Mouse (Mus musculus) MEL (cell line): ENCODE data around the gene Nup153. TPM values are rescaled to one million over a fixed set of nuclear protein-coding genes. Genes with fewer than 3 reads are reported as not detected.

Source experiments
- DNase-seq: peaks from one replicate; pipeline ENCODE4 v3.0.0; 2011; ENCODE audit warnings: low read depth, low spot score
- H3K27ac ChIP-seq: 2 replicates; pipeline ENCODE4 v1.5.1; 2012; ENCODE audit warnings: low read depth, mild to moderate bottlenecking, control low read depth, low read length, moderate library complexity; ENCODE audit not compliant: control insufficient read depth
- H3K27me3 ChIP-seq, 2 experiments: fragments of 150-350 bp in 1 of 2; sonication (generic) in 1 of 2; 2 replicates each; pipeline ENCODE4 v1.6.1; 2012; ENCODE audit warnings: low read length in 2 of 2, mild to moderate bottlenecking in 2 of 2, improper control_type of control experiment in 1 of 2, moderate library complexity in 1 of 2; ENCODE audit not compliant: insufficient read depth in 2 of 2, control insufficient read depth in 1 of 2
- H3K36me3 ChIP-seq, 2 experiments: 2 replicates each; pipeline ENCODE4 v1.6.1; 2012 to 2014; ENCODE audit warnings: low read length in 2 of 2, improper control_type of control experiment in 1 of 2, inconsistent platforms in 1 of 2, mild to moderate bottlenecking in 1 of 2; ENCODE audit not compliant: insufficient read depth in 2 of 2, control insufficient read depth in 1 of 2
- H3K4me1 ChIP-seq, 2 experiments: fragments of 150-350 bp in 1 of 2; sonication (generic) in 1 of 2; 2 replicates each; pipeline ENCODE4 v1.6.1; 2012; ENCODE audit warnings: low read length in 2 of 2, improper control_type of control experiment in 1 of 2, mild to moderate bottlenecking in 1 of 2; ENCODE audit not compliant: insufficient read depth in 2 of 2, control insufficient read depth in 1 of 2
- H3K4me3 ChIP-seq, 2 experiments: fragments of 150-350 bp in 1 of 2; sonication (generic) in 1 of 2; 2 replicates each; pipeline ENCODE4 v1.5.1; 2012; ENCODE audit warnings: low read depth in 2 of 2, low read length in 2 of 2, mild to moderate bottlenecking in 2 of 2, moderate library complexity in 2 of 2, control low read depth in 1 of 2, improper control_type of control experiment in 1 of 2; ENCODE audit not compliant: control insufficient read depth in 1 of 2, insufficient read depth in 1 of 2
- H3K79me2 ChIP-seq: 2 replicates; pipeline ENCODE4 v1.6.1; 2012; ENCODE audit warnings: mild to moderate bottlenecking, low read length, moderate library complexity; ENCODE audit not compliant: control insufficient read depth, poor library complexity, insufficient read depth
- H3K9ac ChIP-seq: 2 replicates; pipeline ENCODE4 v1.6.1; 2012; ENCODE audit warnings: low read depth, mild to moderate bottlenecking, control low read depth, low read length, moderate library complexity; ENCODE audit not compliant: control insufficient read depth, poor library complexity, severe bottlenecking
- H3K9me3 ChIP-seq: fragments of 150-350 bp; sonication (generic); replicated peaks from 2 replicates; pipeline ENCODE4 v1.6.1; 2012; ENCODE audit warnings: mild to moderate bottlenecking, low read length, improper control_type of control experiment, moderate library complexity; ENCODE audit not compliant: insufficient read depth
- CHD1 ChIP-seq: IDR thresholded peaks from 2 replicates; pipeline ENCODE4 v1.6.1; 2012; ENCODE audit warnings: low read depth, mild to moderate bottlenecking, inconsistent platforms, low read length, improper control_type of control experiment
- CTCF ChIP-seq, 3 experiments: IDR thresholded peaks in 2 of 3; conservative IDR thresholded peaks in 1 of 3; 2 replicates each; pipeline ENCODE4 v1.5.1; 2011 to 2012; ENCODE audit warnings: low read length in 3 of 3, low read depth in 2 of 3, mild to moderate bottlenecking in 2 of 3, improper control_type of control experiment in 1 of 3, inconsistent platforms in 1 of 3, mixed read lengths in 1 of 3, moderate library complexity in 1 of 3; ENCODE audit not compliant: control insufficient read depth in 1 of 3, insufficient read depth in 1 of 3, poor library complexity in 1 of 3, severe bottlenecking in 1 of 3
- E2F4 ChIP-seq: IDR thresholded peaks from 2 replicates; pipeline ENCODE4 v1.6.1; 2011; ENCODE audit warnings: low read depth, low read length, improper control_type of control experiment, borderline replicate concordance
- EP300 ChIP-seq, 2 experiments: IDR thresholded peaks; 2 replicates each; pipeline ENCODE4 v1.6.1; 2011; ENCODE audit warnings: improper control_type of control experiment in 2 of 2, low read length in 2 of 2, low read depth in 1 of 2, mild to moderate bottlenecking in 1 of 2
- HCFC1 ChIP-seq: IDR thresholded peaks from 2 replicates; pipeline ENCODE4 v1.6.1; 2012; ENCODE audit warnings: low read depth, mild to moderate bottlenecking, inconsistent platforms, low read length, improper control_type of control experiment, moderate library complexity
- MXI1 ChIP-seq: IDR thresholded peaks from 2 replicates; pipeline ENCODE4 v1.6.1; 2011; ENCODE audit warnings: mild to moderate bottlenecking, low read depth, low read length, improper control_type of control experiment
- SIN3A ChIP-seq: IDR thresholded peaks from 2 replicates; pipeline ENCODE4 v1.6.1; 2012; ENCODE audit warnings: low read length, improper control_type of control experiment, inconsistent platforms
- TCF12 ChIP-seq: IDR thresholded peaks from 2 replicates; pipeline ENCODE4 v1.6.1; 2014; ENCODE audit warnings: low read depth, mild to moderate bottlenecking, inconsistent platforms, low read length, improper control_type of control experiment, moderate library complexity
- UBTF ChIP-seq: IDR thresholded peaks from 2 replicates; pipeline ENCODE4 v1.6.1; 2012; ENCODE audit warnings: low read depth, mild to moderate bottlenecking, inconsistent platforms, low read length, improper control_type of control experiment, moderate library complexity, borderline replicate concordance; ENCODE audit not compliant: insufficient read depth
- ZKSCAN1 ChIP-seq: IDR thresholded peaks from 2 replicates; pipeline ENCODE4 v1.6.1; 2012; ENCODE audit warnings: low read depth, mild to moderate bottlenecking, inconsistent platforms, low read length, improper control_type of control experiment, moderate library complexity
- ZNF384 ChIP-seq: IDR thresholded peaks from 2 replicates; pipeline ENCODE4 v1.6.1; 2012; ENCODE audit warnings: low read depth, mild to moderate bottlenecking, inconsistent platforms, low read length, improper control_type of control experiment
- polyA plus RNA-seq, 2 experiments: library from polyadenylated mRNA; stranded (reverse) in 1 of 2; unstranded in 1 of 2; fragments of >175 nt in 1 of 2; fragments of >200 nt in 1 of 2; gene quantifications; 2 replicates each; pipeline versions ENCODE4 v1.2.1 to v1.2.4; 2012; ENCODE audit warnings: low replicate concordance in 2 of 2, low read depth in 1 of 2; ENCODE audit not compliant: insufficient read length in 2 of 2, insufficient read depth in 1 of 2, missing spikeins in 1 of 2
- total RNA-seq: library from RNA; depleted of rRNA; stranded (reverse); fragments of 300-350 nt; gene quantifications from 2 replicates; pipeline ENCODE4 v1.2.3, GENCODE M21; 2012

The Nup153 gene
- total and polyA plus RNA-seq, 3 experiments: 64.6 to 221 (median 82.8) TPM

DNA sequence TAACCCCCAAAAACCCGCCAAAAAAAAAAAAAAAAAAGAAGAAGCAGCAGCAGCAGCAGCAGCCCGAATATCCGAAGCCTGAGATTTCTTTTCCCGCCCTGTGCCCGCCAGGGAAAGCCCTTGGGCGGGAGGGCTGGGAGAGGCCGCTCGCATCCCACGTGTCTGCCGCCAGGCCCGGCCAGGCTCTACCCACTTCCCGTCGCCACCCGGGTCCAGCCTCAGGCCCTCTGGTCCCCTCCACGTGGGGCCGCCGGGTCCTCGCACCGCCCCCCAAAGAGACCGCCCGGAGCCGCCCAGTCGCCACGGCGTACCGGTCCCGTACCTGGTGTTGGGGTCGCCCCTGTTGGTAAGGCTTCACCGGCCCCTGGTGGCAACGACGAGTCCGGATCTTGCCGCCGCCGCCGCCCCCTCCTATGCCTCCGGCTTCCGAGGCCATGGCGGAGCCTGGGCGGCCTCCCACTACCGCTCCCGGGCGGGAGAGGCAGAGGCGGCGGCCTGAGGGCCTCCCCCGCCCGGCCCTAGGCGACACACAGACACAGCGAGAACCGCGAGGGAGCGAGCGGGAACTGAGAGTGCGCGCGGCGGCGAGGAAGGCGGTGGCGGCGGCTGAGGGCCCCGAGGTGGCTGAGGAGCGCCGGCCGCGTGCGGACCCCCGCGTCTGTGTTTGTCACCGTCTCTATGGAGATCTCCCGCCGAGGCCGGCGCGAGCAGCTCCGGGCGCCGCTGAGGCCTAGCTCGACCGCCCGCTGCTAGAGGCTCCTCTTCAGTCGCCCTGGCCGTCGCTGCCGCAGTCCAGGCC lies 503 bp downstream of the Nup153 start:
- peak; percentile 74 for DNase-seq
- H3K36me3 ChIP-seq: peaks cover 4 to 27% of the 10 kb centered on the region in 2 experiments; a peak in 3 of 4 replicates
- TF ChIP-seq ZNF384 (peak; percentile 75), TCF12 (no peak), UBTF (no peak), MXI1 (peak; percentile 84)
- H3K9me3 ChIP-seq: no peaks in the 10 kb centered on the region
- H3K9ac ChIP-seq: peak overlapping the region; percentile 96
- H3K27ac ChIP-seq: peak overlapping the region; percentile 81
- H3K4me3 ChIP-seq: peak overlapping the region; percentile 89 to 91
- peaks cover 41% of the 10 kb centered on the region for H3K79me2 ChIP-seq
- H3K27me3 ChIP-seq: no peaks in the 10 kb centered on the region
- H3K4me1 ChIP-seq: peaks cover 11 to 15% of the 10 kb centered on the region in 2 experiments; a peak in 3 of 4 replicates

DNA sequence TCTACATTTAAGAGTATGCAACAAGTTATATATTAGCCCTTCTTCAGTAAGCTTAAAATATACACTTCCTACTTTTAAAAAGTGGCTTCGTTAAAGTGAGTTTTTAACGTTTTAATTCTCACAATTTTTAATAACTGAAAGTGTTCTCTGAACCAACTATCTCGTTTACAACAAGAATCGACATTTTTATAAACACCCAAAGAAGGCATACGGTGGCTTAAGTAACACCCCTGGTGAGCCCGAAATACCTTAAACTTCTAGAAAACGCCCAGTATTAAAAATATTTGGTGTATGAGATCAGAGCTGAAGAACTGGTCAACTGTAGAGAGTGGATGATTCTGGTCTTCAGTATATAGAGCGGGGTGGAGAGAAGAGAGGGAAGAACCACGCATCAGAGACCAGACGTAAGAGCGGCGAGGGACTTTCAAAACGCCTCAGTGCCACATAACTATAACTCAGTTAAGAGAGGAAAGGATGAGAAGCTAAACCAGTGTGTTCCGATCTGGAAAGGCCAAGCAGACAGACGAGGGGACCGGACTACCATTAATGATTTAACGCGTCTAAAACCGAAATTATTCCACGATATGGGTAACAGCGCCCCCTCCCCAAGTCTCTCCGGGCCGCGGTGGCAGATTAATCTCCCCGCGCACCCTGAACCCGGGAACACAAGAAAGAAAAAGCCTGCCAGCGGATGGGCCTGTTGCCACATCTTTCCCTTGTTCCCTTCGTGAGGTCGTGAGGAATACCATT lies 1.3 kb downstream of the Nup153 start:
- H3K27me3 ChIP-seq: no peaks in the 10 kb centered on the region
- peaks cover 4 to 35% of the 10 kb centered on the region in 2 experiments; a peak in 3 of 4 replicates for H3K36me3 ChIP-seq
- H3K79me2 ChIP-seq: peaks cover 49% of the 10 kb centered on the region
- peak; percentile 70 for DNase-seq
- H3K4me3 ChIP-seq: peak overlapping the region; percentile 89 to 91
- TF ChIP-seq E2F4 (0 out of 2 replicates have a peak, but pooled peaks have one; percentile 21), ZKSCAN1 (no peak), CTCF (IDR thresholded peaks at IDR 0.05 in 2 of 3, conservative IDR thresholded peaks at IDR 0.05 in 1 of 3; ENCODE audit: control insufficient read depth in 1 of 3, insufficient read depth in 1 of 3, low read depth in 2 of 3, low read length in 3 of 3, poor library complexity in 1 of 3, severe bottlenecking in 1 of 3) (peak in 2 of 3 experiments; percentile 23 to 27; a peak in 3 of 6 replicates), HCFC1 (peak; percentile 49; the same call in 1 of the 2 replicates), CHD1 (peak; percentile 83; the same call in 1 of the 2 replicates), MXI1 (0 out of 2 replicates have a peak, but pooled peaks have one; percentile 16), EP300 (IDR thresholded peaks at IDR 0.05; ENCODE audit: low read depth in 1 of 2, low read length in 2 of 2) (no peak), SIN3A (peak; percentile 64; the same call in 1 of the 2 replicates)
- peak overlapping the region; percentile 81 for H3K27ac ChIP-seq
- no peaks in the 10 kb centered on the region for H3K9me3 ChIP-seq
- H3K9ac ChIP-seq: peak overlapping the region; percentile 96
- H3K4me1 ChIP-seq: peaks cover 17 to 20% of the 10 kb centered on the region in 2 experiments; a peak in 3 of 4 replicates
